Mouse (Mus musculus) hindbrain, embryonic 13.5 days (tissue): ENCODE measurements at regions not wholly inside any gene's neighbourhood (a gene's known extent, or its start where the extent isn't known, plus 50 kb on each side); places are given as distances from the start of the nearest gene placed in this dataset.

ENCODE experiments used
- ATAC-seq: fragments of 200-750 bp; cut with Nextera tagmentation; 2 replicates; pipeline ENCODE4 v1.8.0; 2017; ENCODE audit warnings: moderate TSS enrichment; ENCODE audit not compliant: low FRiP score
- H3K27ac ChIP-seq: fragments of 300-500 bp; sonication (generic); 2 replicates; pipeline ENCODE4 v1.5.1; 2015; ENCODE audit warnings: inconsistent platforms, mild to moderate bottlenecking, moderate library complexity
- H3K27me3 ChIP-seq: fragments of 300-500 bp; sonication (generic); 2 replicates; pipeline ENCODE4 v1.6.1; 2015; ENCODE audit warnings: mild to moderate bottlenecking, inconsistent platforms
- H3K36me3 ChIP-seq: fragments of 300-500 bp; sonication (generic); 2 replicates; pipeline ENCODE4 v1.6.1; 2015; ENCODE audit warnings: mild to moderate bottlenecking, inconsistent platforms
- H3K4me1 ChIP-seq: fragments of 300-500 bp; sonication (generic); replicated peaks from 2 replicates; pipeline ENCODE4 v1.6.1; 2015; ENCODE audit warnings: inconsistent platforms
- H3K4me2 ChIP-seq: fragments of 300-500 bp; sonication (generic); 2 replicates; pipeline ENCODE4 v1.6.1; 2015; ENCODE audit warnings: inconsistent platforms, mild to moderate bottlenecking, moderate library complexity
- H3K4me3 ChIP-seq: fragments of 300-500 bp; sonication (generic); 2 replicates; pipeline ENCODE4 v1.5.1; 2015; ENCODE audit warnings: mild to moderate bottlenecking, inconsistent platforms
- H3K9ac ChIP-seq: fragments of 300-500 bp; sonication (generic); 2 replicates; pipeline ENCODE4 v1.6.1; 2015; ENCODE audit warnings: mild to moderate bottlenecking, inconsistent platforms
- H3K9me3 ChIP-seq: fragments of 300-500 bp; sonication (generic); 2 replicates; pipeline ENCODE4 v1.6.1; 2016; ENCODE audit warnings: inconsistent platforms
- WGBS: fragments of 180-500 bp; shearing (Covaris S2); methylation state at CpG from one replicate; pipeline ENCODE4 v1.1.7; 2015; 5-methylcytosine and 5-hydroxymethylcytosine counted together

DNA sequence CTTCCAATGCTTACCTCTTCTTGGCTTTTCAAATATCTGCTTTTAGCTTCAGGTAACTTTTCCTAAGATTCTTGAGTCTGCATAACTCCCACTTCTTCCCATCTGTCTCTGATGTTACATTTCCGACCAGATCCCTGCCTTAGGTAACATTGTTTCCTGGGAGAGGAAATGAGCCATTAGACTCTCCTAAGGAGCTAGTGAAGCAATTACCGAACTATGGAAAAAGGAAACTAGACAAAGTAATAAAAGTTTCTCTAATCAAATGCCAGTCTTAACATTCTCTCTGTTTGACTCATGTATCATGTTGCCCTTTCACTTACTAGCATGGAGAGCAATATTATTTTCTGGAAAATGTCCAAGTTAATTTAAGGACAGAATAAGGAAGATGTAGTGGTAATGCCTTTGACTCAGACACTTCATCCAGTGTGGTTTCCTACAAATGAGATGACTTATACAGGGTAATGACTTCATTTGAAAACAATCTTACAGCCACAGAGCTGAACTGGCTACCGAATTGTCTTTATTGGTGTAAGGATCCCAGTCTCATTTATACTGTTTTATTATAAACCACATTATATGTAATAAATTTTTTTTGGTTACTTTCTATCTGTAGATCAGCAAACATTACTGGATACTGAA, 263.8 kb upstream of the Fam84a start:
- Histone ChIP-seq H3K9me3 (0 out of 2 replicates have a peak, but pooled peaks cover 3% of the 10 kb centered on the region), H3K27ac (no peak overlapping the region), H3K27me3 (no peaks in the 10 kb centered on the region), H3K9ac (no peak overlapping the region), H3K36me3 (no peaks in the 10 kb centered on the region), H3K4me2 (no peak overlapping the region), H3K4me3 (no peak overlapping the region), H3K4me1 (no peaks in the 10 kb centered on the region)
- ATAC-seq, result no peak
- 90% methylated on average over 3 of the region's 3 CpGs for WGBS

GRCm38 (mm10) chr12:14411102-14411501, 259.2 kb upstream of the Fam84a start:
- Histone ChIP-seq H3K9ac (no peak overlapping the region), H3K4me2 (no peak overlapping the region), H3K36me3 (no peaks in the 10 kb centered on the region), H3K9me3 (no peaks in the 10 kb centered on the region), H3K4me3 (no peak overlapping the region), H3K4me1 (no peaks in the 10 kb centered on the region), H3K27me3 (no peaks in the 10 kb centered on the region), H3K27ac (no peak overlapping the region)
- 93% methylated on average over 1 of the region's 1 CpGs for WGBS
- no peak for ATAC-seq

GRCm38 (mm10) chr12:14405796-14406195, 253.9 kb upstream of the Fam84a start:
- no peak overlapping the region for H3K4me2 ChIP-seq
- ATAC-seq, result no peak
- 78% methylated on average over 1 of the region's 1 CpGs for WGBS
- no peaks in the 10 kb centered on the region for H3K9me3 ChIP-seq
- H3K4me3 ChIP-seq, result no peak overlapping the region
- H3K27ac ChIP-seq, result no peak overlapping the region
- H3K36me3 ChIP-seq, result no peaks in the 10 kb centered on the region
- H3K9ac ChIP-seq, result no peak overlapping the region
- no peaks in the 10 kb centered on the region for H3K27me3 ChIP-seq
- H3K4me1 ChIP-seq, result no peaks in the 10 kb centered on the region

GRCm38 (mm10) chr12:14376211-14376610, 224.4 kb upstream of the Fam84a start:
- H3K4me2 ChIP-seq, result no peak overlapping the region
- H3K36me3 ChIP-seq, result no peaks in the 10 kb centered on the region
- no peak overlapping the region for H3K27ac ChIP-seq
- H3K27me3 ChIP-seq, result no peaks in the 10 kb centered on the region
- no peak for ATAC-seq
- no peaks in the 10 kb centered on the region for H3K9me3 ChIP-seq
- WGBS, result 93% methylated on average over 6 of the region's 6 CpGs
- no peak overlapping the region for H3K9ac ChIP-seq
- no peaks in the 10 kb centered on the region for H3K4me1 ChIP-seq
- no peak overlapping the region for H3K4me3 ChIP-seq

GRCm38 (mm10) chr12:14338244-14338799, 186.5 kb upstream of the Fam84a start:
- Histone ChIP-seq H3K4me1 (no peaks in the 10 kb centered on the region), H3K4me3 (no peak overlapping the region), H3K9me3 (no peaks in the 10 kb centered on the region), H3K27ac (no peak overlapping the region), H3K27me3 (no peaks in the 10 kb centered on the region), H3K36me3 (no peaks in the 10 kb centered on the region), H3K9ac (no peak overlapping the region), H3K4me2 (no peak overlapping the region)
- no peak for ATAC-seq
- 43% methylated on average over 5 of the region's 5 CpGs for WGBS

GRCm38 (mm10) chr12:14337813-14338212, 186.0 kb upstream of the Fam84a start:
- 69% methylated on average over 3 of the region's 3 CpGs for WGBS
- no peak overlapping the region for H3K4me3 ChIP-seq
- H3K27ac ChIP-seq, result no peak overlapping the region
- H3K27me3 ChIP-seq, result no peaks in the 10 kb centered on the region
- H3K4me2 ChIP-seq, result no peak overlapping the region
- H3K36me3 ChIP-seq, result no peaks in the 10 kb centered on the region
- no peaks in the 10 kb centered on the region for H3K9me3 ChIP-seq
- no peak overlapping the region for H3K9ac ChIP-seq
- no peaks in the 10 kb centered on the region for H3K4me1 ChIP-seq
- ATAC-seq, result peak; percentile 57; the same call in 1 of the 2 replicates

DNA sequence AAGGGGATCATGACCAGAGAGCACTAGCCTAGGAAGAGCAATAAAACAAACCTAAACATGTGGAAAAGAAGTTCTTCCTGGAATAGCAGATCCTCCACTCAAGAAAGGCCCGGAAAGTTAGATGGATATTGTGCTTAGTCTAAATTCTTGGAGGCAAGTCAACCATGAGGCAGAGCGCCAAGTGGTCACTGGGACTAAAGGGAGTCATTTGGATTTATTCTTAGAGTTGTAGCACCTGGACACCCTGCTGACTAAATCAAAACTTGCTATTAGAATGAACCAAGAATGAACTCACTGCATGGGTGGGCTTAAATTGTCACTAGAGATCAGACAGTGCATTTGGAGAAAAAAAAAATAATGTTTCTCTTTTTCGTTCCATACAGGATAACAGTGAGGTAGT, 166.8 kb upstream of the Fam84a start:
- no peak for ATAC-seq
- H3K4me2 ChIP-seq, result no peak overlapping the region
- 92% methylated on average over 3 of the region's 3 CpGs for WGBS

DNA sequence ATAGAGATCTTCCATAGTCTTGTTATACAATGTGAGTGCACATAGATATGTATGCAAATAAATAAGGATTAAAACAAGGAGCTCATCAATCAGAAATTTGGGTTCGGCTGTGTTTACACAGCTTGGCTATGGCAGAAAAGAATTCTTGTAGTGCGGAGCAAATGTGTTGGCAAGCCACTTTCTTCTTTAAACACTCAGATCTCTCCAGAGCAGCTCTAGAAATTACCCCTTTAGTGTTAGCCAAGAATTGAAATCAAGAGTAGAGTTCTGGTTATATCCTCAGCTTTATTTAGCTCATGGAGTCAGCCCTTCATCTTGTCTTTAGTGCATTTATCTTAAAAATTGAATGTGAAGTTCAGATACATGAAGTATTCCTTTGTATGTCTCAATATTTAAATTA, 164.5 kb upstream of the Fam84a start:
- H3K4me3 ChIP-seq, result no peak overlapping the region
- 89% methylated on average over 2 of the region's 2 CpGs for WGBS
- H3K9me3 ChIP-seq, result no peaks in the 10 kb centered on the region
- no peaks in the 10 kb centered on the region for H3K4me1 ChIP-seq
- H3K36me3 ChIP-seq, result no peaks in the 10 kb centered on the region
- H3K9ac ChIP-seq, result no peak overlapping the region
- H3K27ac ChIP-seq, result no peak overlapping the region
- no peaks in the 10 kb centered on the region for H3K27me3 ChIP-seq
- no peak overlapping the region for H3K4me2 ChIP-seq
- no peak for ATAC-seq

More for the DNA sequence above, 166.8 kb upstream of the Fam84a start:
- Histone ChIP-seq H3K27ac (no peak overlapping the region), H3K9ac (no peak overlapping the region), H3K4me1 (no peaks in the 10 kb centered on the region), H3K27me3 (no peaks in the 10 kb centered on the region), H3K9me3 (no peaks in the 10 kb centered on the region), H3K36me3 (no peaks in the 10 kb centered on the region), H3K4me3 (no peak overlapping the region)

DNA sequence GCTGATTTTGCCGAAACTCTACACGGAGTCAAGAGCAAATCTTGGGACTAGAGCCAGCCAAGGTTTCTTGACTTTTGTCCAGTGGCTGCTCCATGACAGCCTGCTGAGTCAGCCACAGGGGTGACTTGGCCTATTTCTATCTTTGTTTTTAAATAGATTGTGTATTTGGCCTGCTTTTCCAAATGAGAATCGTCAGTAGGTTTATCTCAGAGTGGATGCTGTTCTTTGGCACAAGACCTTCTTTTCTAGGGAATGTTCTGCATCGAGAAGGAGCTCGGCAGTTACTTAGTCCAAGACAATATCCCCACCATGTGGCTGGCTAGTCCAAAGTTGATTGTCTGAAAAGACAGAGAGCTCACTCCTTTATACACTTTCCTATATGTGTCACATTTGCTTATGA, 163.9 kb upstream of the Fam84a start:
- Histone ChIP-seq H3K36me3 (no peaks in the 10 kb centered on the region), H3K27ac (no peak overlapping the region), H3K9ac (no peak overlapping the region), H3K4me3 (no peak overlapping the region), H3K4me2 (no peak overlapping the region), H3K27me3 (no peaks in the 10 kb centered on the region), H3K9me3 (no peaks in the 10 kb centered on the region), H3K4me1 (no peaks in the 10 kb centered on the region)
- WGBS, result 73% methylated on average over 5 of the region's 5 CpGs
- ATAC-seq, result no peak

DNA sequence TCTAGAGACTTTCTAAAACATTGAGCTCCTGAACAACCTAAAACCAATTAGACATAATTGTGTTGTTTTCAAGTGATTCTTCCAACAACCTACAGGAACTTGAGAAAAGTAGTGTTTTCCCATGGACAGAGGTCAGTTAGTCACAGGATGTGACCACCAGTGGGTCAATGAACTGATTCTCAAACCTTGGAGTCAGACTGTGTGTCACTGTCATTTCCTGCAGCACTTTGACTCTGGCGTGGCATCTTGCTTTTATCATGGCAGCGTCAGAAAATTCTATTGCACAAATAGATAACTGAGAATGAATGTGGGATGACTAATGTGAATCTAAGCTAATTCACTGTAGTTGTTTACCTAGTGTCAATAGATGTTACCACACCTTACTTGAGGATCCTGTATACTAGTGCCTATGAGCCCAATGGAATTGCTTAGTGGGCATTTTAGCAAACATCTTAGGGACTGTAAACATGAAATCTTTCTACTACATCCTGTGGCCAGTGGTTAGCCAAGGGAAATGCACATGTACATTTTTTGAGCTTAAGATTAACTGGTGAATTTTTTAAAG, 150.6 kb upstream of the Fam84a start:
- Histone ChIP-seq H3K9ac (no peak overlapping the region), H3K4me1 (no peaks in the 10 kb centered on the region), H3K4me3 (no peak overlapping the region), H3K36me3 (no peaks in the 10 kb centered on the region), H3K4me2 (no peak overlapping the region), H3K27ac (no peak overlapping the region), H3K9me3 (no peaks in the 10 kb centered on the region), H3K27me3 (no peaks in the 10 kb centered on the region)
- no peak for ATAC-seq
- WGBS, result 72% methylated on average over 2 of the region's 2 CpGs

DNA sequence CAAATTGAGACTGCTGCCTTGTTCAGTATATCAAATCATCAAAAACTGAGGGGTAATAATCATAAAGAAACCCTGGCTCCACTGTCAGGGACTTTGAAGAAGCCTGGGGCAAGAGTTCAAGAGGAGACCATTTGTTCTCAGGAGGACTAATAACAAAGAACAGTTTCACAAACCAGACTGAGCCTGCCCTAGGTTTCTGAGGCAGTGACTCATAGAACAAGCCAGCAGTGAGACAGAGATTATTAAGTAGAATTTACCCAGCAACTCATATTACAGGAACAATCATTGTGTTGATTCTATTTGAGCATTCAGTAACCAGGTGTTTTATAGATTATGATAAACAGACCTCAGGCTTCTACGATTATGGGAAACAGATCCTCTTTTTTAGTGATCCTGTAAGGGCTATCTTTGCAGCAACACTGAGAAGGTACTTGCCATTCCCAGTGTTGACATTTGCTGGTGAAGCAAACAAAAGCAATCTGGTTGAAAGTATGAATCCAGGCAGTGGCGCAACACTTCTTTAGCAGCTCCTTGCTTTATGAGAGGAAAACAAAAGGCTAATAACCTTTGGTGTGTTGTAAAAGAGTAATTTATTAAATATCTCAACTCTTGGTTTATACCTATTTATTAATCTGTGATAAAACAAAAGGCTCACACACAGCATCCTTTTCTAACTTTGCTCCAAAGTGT, 150.0 kb upstream of the Fam84a start:
- no peaks in the 10 kb centered on the region for H3K27me3 ChIP-seq
- H3K4me2 ChIP-seq, result no peak overlapping the region
- no peak overlapping the region for H3K9ac ChIP-seq
- H3K4me1 ChIP-seq, result no peaks in the 10 kb centered on the region
- ATAC-seq, result no peak
- H3K4me3 ChIP-seq, result no peak overlapping the region
- no peaks in the 10 kb centered on the region for H3K9me3 ChIP-seq
- no peak overlapping the region for H3K27ac ChIP-seq
- H3K36me3 ChIP-seq, result no peaks in the 10 kb centered on the region
- 89% methylated on average over 2 of the region's 2 CpGs for WGBS

- Histone ChIP-seq H3K9ac (no peak overlapping the region), H3K9me3 (no peaks in the 10 kb centered on the region), H3K36me3 (no peaks in the 10 kb centered on the region), H3K4me3 (no peak overlapping the region), H3K4me2 (no peak overlapping the region), H3K4me1 (no peaks in the 10 kb centered on the region), H3K27ac (no peak overlapping the region), H3K27me3 (no peaks in the 10 kb centered on the region)
- no peak for ATAC-seq
- WGBS, result 69% methylated on average over 3 of the region's 3 CpGs
These were observed 140.2 kb upstream of the Fam84a start for GRCm38 (mm10) chr12:14292083-14292482.

DNA sequence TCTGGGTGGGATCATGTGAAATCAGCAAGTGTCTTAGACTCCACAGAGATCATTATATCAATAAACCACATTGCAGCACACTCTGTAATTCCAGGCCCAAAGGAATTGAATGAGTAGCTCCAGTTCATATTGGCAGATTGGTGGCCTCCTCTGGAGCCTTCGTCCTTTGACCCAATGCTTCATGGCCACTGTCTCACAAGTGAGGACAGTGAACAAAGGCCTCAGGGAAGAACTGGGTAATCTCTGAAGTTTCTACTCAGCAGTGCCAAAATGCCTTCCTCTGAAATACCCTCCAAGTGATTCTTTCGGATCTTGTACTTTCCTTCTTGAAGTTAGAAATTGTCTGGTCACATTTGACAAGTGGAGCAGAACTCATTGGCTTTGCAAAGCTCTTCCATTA, 135.8 kb upstream of the Fam84a start:
- H3K4me2 ChIP-seq, result no peak overlapping the region
- ATAC-seq, result no peak
- H3K4me3 ChIP-seq, result no peak overlapping the region
- no peak overlapping the region for H3K9ac ChIP-seq
- no peaks in the 10 kb centered on the region for H3K27me3 ChIP-seq
- WGBS, result 95% methylated on average over 2 of the region's 2 CpGs
- no peaks in the 10 kb centered on the region for H3K9me3 ChIP-seq
- H3K27ac ChIP-seq, result no peak overlapping the region
- H3K36me3 ChIP-seq, result no peaks in the 10 kb centered on the region
- H3K4me1 ChIP-seq, result peaks cover 6% of the 10 kb centered on the region
